Mouse (Mus musculus): ENCODE measurements around the gene Stum.

Stum gene

DNA sequence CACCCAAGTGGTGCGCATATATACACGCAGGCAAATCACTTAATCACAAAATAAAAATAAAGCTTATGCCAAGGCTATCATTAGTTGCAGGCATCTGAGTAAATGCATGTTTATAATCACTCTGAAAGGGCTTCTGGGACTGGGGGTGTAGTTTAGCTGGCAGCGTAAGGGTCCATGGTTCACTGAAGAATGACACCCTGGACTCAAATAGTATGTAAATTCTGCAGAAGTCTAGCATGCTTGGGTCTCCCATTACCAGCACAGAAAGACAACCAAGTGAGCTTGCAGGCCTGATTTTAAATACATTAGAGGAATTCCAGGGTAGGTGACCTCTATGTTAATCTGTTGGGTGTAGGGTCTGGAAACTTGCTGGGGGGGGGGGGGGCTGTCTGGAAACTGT is 16.5 kb upstream of the Stum start:
- DNase-seq (ENCODE audit: low read depth, low spot score), result no peak

DNA sequence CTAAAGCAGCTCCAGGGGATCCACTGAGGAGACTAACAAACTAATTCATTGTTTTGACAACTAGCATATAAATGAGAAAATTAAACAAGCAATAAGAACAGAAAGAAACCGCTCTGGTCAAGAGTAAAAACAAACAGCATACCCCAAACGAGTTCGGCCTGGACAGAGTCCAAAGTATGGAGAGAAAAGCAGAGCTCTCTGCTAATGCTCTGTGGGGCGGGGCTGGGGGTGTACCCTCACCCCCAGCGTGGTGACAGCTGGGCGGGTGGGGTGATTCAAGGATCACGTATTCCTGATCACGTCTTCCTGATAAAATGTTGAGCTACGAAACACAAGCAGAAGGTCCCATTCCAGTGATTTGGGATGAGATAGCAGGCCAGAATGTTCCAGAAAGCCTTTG is 9.5 kb upstream of the Stum start:
- DNase-seq (ENCODE audit: low read depth, low spot score), result no peak

DNA sequence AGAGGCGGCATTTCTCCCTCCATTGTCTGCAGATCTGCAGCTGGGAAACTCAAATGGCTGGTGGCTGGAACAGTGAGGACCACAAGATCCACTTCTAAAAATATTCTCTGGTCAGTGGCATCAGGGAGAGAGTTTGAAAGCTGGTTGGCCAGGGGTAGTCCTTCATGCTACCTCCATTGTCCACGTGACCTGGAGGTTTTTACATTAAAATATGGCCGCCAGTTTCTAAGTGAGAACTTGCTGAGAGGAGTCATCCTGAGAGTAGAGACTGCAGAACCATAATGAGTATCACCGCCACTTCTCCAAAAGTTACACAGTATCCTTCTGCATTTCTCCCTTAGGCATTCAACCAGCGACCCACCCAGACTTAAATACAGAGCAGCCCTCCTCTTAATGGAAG is 2.0 kb upstream of the Stum start:
- DNase-seq (ENCODE audit: low read depth, low spot score), result no peak

DNA sequence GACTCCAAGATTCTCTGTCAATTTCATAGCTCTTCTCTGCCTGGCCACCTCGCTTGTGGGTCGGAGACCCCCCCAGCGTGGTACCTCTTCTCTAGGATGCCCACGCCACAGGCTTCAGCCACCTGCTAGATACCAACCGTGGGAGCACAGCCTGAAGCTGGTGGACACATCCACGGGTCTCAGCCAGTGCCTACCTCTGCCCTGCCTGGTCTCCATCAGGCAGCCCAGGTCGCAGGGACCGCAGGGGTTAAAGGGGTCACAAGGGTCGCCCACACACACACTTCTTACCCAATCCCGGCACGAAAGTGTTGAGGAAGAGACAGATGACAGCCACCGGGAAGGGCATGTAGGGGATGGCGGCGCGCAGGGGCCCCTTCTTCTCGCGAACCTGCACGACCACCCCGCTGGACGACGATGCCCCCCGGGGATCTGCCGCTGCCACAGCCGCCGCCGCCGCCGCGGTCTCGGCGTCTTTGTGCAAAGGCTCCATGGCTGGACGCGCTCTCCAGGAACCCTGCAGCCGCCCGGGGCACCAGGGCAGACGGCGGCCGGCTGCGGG is 385 bp downstream of the Stum start:
- DNase-seq (ENCODE audit: low read depth, low spot score), result no peak

DNA sequence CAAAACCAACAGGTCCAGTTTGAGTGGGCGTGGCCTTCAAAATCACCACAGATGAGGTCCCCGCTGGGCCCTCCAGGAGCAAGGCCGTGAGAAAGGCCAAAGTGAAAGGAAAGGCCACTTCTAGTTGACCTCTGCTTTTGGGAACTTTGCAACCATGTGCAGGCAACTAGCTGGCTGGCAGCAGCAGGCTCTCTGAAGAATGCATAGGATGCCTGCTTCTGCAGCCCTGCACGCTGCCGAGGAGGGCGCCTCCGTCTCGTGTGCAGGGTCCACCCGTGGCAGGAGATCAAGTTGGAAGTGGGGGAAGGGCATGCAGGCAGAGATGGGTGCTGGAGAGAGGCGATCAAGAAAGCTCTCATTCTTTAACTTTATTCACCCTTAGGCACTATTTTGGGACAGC is 1.3 kb downstream of the Stum start:
- DNase-seq (ENCODE audit: low read depth, low spot score), result no peak

DNA sequence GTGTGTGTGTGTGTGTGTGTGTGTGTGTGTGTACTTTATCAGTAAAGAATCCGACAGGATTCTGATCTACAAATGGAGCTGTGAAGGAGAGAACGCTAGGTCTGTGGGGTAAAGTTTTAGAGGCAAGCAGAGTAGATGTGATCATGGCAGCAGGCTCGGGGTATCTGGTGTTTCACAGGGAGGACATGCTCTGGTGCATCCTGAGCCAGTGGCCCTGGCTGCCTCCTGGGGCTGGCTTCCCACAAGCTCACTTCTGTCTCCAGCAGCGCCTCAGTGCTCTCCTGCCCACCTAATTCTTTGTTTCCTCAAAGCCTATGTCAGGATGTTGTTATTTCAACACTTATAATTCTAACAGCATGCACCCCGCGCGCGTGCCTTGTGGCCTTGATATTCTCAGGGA is 2.0 kb downstream of the Stum start:
- DNase-seq (ENCODE audit: low read depth, low spot score), result no peak

DNA sequence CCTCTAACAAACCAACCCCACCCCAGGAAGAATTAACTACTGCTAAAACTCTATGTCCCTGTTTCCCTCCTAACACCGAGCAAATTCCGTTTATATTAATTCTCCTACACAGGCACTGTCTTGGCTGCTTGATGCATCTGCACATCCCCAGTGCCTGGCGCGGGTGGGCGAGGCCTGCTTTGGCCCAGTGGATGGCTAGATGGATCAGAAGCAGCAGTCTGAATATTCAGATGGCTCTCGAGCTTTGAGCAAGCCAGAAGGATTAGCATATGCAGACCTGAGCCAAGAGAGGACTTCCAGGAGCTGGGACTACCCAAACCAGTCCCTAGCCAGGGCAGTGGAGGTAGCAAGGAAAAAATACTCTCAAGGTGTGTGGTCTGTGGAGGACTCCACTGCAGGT is 3.0 kb downstream of the Stum start:
- no peak for DNase-seq (ENCODE audit: low read depth, low spot score)

DNA sequence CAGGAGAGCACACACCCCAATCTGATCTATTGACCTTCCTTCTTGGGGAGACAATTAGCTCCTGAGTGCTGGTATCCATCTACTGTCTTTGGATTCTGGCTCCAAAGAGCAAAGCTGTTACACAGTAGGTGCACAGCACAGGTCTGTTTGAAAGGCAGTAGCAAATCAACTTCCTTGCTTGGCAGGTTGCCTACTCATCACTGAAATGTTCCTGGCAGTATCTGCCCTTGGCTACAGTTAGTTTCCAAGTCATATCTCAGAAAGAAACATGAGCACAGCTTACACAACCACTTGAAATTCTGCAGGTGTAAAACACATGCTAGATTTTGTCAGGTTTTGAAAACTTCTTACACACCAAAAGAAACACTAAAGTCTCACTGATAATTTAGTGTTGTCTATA is 9.7 kb downstream of the Stum start:
- DNase-seq (ENCODE audit: low read depth, low spot score), result no peak

DNA sequence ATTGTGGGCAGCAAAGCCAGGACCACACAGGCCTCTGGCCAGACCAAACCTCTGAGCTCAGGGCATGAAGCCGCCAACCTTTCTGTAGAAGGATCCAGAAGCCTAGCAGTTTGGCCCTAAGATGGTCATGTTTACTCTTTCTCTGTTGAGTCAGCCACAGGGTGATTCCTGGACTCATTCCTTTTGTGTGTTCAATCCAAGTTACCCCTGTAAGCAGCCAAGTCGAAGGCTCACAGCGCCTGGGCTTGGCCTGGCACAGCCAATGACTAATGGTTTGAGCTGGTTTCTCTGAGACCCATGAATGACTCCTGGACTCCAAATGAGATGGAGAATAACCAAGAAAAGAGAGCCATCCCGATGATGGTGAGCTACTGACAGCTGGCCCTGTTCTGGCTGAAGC is 15.3 kb downstream of the Stum start:
- no peak for DNase-seq (ENCODE audit: low read depth, low spot score)

DNA sequence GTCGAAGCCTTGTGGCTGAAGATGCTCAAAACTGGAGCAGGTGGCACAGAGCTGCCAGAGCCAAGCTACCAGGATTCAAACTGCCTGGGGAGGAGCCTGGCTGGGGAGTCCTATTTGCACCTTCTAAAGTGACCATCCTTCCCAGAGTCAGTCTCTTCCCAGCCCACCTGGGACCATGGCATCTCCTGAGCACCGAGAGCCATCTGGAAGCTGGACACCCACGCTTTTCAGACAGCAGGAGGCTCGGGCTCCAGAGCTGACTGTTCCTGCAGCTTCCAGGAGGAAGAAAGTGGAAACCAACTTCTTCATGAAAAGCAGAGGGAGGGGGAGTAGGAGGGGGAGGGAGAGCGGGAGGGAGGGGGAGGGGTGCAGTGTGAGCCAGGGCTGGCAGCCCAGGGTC is 17.7 kb downstream of the Stum start:
- DNase-seq (ENCODE audit: low read depth, low spot score), result no peak

DNA sequence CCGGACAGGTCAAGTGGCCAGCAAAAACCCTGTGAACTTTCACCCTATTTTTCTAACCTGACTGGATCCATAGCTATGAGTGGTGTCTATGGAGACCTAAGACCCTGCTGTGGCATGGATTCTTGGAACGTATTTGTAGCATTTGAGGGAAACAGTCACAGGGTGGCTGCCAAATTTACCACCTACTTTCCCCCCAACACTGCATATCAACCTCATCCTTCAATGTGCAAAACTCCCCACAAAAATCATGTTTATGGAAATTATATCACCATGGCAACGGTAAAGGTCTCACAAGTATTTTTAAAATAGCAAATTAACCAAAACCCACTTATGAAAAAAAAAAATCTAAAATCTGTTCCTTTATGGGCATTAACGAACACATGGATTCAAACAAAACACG is 18.9 kb downstream of the Stum start:
- DNase-seq (ENCODE audit: low read depth, low spot score), result no peak

DNA sequence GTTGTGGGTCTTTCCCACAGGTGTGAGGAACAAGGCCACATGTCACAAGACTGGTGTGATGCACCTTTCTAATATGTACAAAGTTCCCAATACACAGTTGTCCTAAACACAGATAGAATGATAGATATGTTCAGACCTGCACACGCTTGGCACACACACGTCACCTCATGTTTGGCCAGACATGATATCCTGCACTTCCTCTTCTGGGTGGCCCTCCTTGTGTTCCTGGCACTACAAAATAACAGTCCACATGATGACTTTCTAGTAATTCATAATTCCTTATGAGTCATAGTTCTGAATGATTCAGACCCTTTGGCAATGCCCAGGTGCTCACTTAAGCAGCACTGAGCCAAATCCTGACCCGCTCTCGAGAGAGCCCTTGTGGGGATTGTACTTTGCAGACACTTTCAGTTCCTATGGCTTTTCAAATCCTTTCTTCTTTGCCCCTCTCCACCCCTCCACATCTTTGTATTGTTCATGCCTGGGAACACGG is 20.3 kb downstream of the Stum start:
- no peak for DNase-seq (ENCODE audit: low read depth, low spot score)

DNA sequence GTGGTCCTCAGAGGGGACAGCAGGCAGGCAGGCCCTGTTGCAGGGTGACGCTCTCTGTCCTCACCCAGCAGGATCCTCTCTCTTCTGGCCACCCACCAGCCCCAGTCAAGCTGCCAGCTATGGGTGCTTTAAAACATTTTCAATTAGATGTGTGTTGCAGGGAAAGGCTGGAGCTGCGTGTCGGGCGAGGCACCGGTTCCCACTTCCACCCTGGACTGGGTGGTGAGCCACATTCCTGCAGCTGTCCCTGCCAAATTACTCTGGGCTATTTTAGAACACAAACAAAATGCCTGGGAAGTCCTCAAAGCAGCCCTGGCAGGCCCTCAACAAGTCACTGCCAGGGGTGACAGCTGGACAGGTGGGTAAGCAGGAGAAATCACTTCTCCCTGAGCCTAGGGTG is 20.9 kb downstream of the Stum start:
- DNase-seq (ENCODE audit: low read depth, low spot score), result no peak

DNA sequence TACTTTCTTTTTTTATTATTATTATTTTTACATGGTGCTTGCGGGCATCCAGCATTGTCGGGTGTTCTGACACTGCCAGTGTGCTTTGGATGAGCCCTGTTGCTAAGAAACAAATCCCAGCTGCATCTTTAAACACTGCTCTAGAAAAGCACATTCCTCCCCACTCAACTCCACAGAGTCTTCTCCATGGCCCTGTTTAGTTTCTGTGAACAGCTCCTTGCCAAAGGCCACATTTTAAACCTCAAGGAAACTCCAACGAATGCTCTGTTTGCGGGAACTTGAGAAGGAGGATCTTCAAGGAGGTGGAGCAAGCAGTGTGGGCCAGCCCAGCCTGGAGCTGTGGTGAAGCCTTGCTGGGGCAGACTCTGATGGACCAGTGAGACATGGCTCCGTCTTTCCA is 22.6 kb downstream of the Stum start:
- no peak for DNase-seq (ENCODE audit: low read depth, low spot score)

DNA sequence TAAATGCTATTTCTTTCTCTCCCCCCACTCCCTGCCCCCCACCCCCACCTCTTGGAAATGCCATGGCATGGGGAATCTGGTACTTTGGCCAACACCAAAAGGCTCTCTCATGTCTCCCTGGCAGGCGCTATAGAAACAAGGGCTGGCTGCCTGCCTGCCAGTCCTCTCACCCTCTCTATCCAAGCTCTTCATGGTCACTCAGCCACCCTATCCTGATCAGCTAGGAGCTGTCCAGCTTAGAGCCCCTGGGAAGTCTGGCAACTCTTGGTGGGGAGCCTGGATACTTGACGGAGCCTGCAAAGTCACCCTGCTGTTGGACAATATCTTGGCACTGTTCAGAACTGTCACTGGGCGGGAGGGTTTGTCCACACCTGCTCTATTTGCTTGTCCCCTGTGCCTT is 24.6 kb downstream of the Stum start:
- no peak for DNase-seq (ENCODE audit: low read depth, low spot score)

DNA sequence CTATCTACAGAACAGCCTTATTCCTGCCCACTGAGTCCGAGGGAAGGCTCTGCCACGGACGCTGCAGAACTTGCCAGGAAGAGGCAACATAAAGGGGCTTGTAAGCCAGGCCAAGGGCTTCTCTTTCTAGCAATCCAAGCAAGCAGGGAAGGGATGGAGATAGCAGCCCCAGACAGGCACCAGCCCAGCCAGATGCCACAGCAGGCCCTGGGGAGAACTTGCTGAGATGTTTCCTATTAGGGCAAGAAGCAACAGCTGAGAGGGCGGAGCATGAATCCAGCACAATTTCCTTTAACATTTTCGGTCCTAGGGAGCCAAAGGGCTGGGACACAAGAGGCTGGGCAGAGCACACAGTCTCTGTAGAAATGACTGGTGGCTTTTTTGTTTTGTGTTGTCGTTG is 25.0 kb downstream of the Stum start:
- DNase-seq (ENCODE audit: low read depth, low spot score), result no peak

DNA sequence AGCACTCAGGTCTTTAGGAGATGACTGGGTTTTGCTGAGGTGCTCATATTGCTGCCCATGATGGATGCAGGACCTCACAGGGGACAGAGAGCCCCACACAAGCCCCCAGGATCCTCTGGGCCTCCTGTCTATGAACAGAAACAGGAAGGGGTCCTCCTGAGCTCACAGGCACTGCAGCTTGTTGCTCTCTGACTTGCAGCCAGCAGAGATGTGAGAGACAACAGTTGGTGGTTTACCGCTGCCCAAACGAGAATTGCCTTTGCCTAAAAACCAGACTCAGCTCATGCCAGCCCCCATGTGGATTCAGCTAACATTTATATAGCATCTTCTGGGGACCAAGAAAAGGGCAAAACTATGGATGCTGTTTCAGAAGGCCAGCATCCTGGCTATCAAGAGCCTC is 33.7 kb downstream of the Stum start:
- DNase-seq (ENCODE audit: low read depth, low spot score), result no peak

DNA sequence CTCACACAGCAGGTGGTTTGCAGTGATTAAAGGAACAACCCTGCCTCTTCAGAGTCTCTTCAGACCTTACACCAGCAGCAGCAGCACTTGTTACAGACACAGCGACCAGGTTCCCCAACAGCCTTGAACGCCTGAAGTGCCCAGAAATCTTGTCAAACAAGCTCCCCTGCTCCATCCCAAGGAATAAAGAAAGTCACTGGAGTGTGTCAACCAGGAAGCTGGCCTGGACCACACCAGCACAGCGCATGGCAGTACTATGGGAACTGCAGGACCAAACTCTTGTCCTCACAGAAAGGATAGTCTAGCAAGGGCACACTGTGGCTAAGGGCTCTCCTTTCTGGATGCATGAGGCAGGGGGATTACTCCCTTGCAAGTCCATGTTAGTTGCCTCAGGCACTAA is 38.9 kb downstream of the Stum start:
- no peak for DNase-seq (ENCODE audit: low read depth, low spot score)

DNA sequence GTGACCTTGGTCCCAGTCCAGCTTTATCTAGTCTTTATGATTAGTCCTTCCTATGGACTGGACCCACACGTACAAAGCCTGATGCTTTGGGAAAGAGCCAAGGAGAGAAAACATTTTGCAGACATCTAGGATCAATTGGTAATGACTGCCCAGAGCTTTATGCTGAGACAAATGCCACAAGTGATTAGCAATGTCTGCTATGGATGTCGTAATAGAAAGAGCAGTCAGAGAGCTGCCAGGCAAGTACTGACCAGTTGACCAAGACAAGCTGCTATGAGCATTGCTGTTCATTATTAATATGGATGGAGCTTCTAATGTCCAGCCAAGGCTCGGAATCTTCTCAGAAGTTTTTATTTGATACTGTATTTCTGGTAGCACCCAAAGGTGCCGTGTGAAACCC is 43.8 kb downstream of the Stum start:
- no peak for DNase-seq (ENCODE audit: low read depth, low spot score)

DNA sequence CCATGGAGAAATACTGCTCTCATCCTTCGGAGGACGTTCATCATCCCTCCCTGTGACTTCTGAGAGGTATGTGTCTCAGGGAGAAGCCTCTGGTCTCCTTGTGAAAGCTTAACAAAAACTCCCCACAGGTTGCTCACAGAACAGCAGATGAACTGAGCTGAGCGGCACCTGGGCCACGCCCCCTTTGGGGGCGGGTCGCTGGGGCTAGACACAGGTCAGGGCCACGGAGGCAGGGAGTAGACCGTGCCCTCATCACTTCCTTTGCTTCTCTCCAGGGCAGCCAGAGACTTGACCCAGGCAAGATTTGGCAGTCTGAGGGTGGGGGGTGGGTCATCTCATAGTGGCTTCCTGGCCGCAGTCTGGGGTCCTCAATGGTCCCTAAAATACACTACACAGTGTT is 48.4 kb downstream of the Stum start:
- DNase-seq (ENCODE audit: low read depth, low spot score), result peak; percentile 63

DNA sequence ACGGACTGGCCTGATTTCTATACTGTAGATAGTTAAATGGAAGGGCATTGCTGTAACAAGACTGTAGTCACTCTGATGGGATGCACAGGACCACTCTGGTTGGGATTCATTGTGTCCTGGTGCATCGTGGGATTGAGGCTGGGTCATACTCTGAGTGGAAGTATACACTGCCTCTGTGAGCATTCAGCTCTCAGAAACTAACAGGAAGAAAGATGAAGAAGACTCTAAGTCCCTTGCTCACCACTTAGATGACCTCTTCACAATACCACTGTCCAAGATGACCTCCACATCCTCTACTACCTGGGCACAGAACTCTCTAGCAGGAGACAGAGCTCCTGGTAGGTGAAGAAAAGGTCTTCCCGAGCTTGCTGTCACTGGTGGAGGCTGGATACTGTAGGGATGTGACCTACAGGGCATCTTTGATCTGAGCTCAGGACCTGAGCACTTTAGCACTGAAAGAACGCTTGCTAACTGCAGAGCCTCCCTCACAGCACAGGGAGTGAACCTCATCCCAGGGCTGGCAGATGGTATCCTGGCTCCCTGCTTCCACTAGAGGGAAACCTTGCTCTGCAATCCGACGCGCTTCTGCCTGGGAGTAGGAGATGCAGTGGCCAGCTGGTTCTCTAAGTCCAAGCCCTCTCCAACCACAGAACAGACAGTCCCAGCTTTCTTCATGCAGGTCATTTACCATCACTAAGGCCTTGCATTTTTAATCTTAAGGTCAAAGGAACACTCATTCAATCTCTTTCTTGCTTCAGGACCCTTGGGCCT is 49.3 kb downstream of the Stum start:
- no peak for DNase-seq (ENCODE audit: low read depth, low spot score)

DNA sequence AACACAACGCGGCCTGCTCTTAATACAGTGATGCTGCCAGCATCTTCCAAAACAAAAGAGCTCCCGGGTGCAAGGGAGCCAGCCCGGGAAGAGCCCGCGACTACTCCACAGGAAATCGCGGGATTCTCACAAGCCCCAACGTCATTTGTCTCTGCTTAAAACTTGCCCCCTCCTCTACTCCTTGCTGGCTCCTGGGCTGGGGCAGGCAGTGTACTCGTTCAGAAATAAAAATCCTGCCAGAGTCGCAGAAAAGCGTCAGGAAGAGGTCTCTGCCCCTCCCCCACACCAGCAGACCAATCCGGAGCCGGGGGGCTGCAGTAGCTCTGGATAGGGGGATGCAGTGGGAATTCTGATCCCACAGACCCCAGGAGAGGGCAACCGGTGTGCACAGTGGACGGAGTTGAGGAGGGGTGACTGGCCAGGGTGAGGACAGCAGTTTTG is 50.2 kb downstream of the Stum start:
- DNase-seq (ENCODE audit: low read depth, low spot score), result no peak

DNA sequence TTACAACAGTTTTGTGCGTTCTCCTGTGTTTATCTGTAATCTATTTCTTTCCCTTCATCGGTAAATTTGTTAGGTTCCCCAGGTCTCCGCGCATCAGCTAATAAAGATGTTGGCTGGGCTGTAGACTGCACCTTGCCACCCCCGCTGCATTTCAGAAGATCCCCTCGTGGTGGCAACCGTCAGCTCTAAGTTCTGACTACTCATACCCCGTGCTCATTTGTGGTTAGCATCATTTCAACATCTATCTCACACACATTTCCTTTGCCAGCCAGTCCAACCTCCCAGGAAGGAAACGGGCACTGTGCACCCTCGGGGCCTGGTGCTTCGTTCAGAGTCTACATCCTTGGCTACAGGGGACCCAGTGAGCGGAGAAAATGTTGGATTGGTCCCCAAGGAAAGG is 51.5 kb downstream of the Stum start:
- DNase-seq (ENCODE audit: low read depth, low spot score), result peak; percentile 84

DNA sequence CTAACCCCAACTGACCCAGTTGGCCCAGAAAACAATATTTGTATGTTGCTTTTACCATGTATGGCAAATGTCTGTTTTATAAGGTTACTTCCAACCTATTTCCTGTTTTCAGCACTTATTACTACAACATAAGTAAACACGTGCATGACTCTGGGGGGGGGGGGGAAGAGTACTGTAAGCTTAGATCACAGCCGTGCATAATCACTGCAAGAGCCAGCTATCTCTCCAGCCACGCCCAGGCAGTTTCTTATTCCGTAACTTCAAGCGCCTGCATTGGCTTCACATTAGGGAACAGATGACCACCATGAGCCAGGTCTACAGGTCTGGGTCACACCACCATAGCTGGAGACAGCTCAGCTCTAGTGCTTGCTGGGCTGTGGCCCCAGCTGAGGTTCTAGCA is 53.5 kb downstream of the Stum start:
- DNase-seq (ENCODE audit: low read depth, low spot score), result no peak

Measured in CD4-positive helper T cell, adult 2 months (primary cell).